Mouse (Mus musculus) E14TG2a.4 (cell line): ENCODE measurements around the gene Cdk5.

Experiments
- H3K27me3 ChIP-seq: 2 replicates; pipeline ENCODE4 v1.6.1; 2014; ENCODE audit warnings: low read length, control low read depth; ENCODE audit not compliant: insufficient read depth
- H3K36me3 ChIP-seq: 2 replicates; pipeline ENCODE4 v1.6.1; 2014; ENCODE audit warnings: low read length, control low read depth; ENCODE audit not compliant: insufficient read depth
- H3K4me1 ChIP-seq: replicated peaks from 2 replicates; pipeline ENCODE4 v1.6.1; 2014; ENCODE audit warnings: low read depth, low read length, control low read depth
- H3K4me3 ChIP-seq: replicated peaks from 2 replicates; pipeline ENCODE4 v1.5.1; 2014; ENCODE audit warnings: mild to moderate bottlenecking, low read length
- H3K9me3 ChIP-seq: 2 replicates; pipeline ENCODE4 v1.6.1; 2014; ENCODE audit warnings: low read length, control low read depth
- CTCF ChIP-seq: conservative IDR thresholded peaks from 2 replicates; pipeline ENCODE4 v1.5.1; 2014; ENCODE audit warnings: low read length
- NANOG ChIP-seq: IDR thresholded peaks from 2 replicates; pipeline ENCODE4 v1.6.1; 2014; ENCODE audit warnings: borderline replicate concordance, low read length, mixed read lengths
- POU5F1 ChIP-seq: IDR thresholded peaks from 2 replicates; pipeline ENCODE4 v1.6.1; 2014; ENCODE audit warnings: low read length, borderline replicate concordance

Gene Cdk5

GRCm38 (mm10) chr5:24443204-24443603 lies 19.9 kb upstream of the Cdk5 start:
- Histone ChIP-seq H3K4me1 (peaks cover 76% of the 10 kb centered on the region), H3K36me3 (peaks cover 56% of the 10 kb centered on the region), H3K9me3 (no peaks in the 10 kb centered on the region), H3K4me3 (0 out of 2 replicates have a peak overlapping the region, but pooled peaks have one; percentile 98), H3K27me3 (no peaks in the 10 kb centered on the region)
- TF ChIP-seq NANOG (no peak), POU5F1 (no peak), CTCF (no peak)

- Histone ChIP-seq H3K27me3 (no peaks in the 10 kb centered on the region), H3K4me1 (peaks cover 66% of the 10 kb centered on the region), H3K9me3 (no peaks in the 10 kb centered on the region), H3K36me3 (peaks cover 56% of the 10 kb centered on the region), H3K4me3 (no peak overlapping the region)
- no peak for TF ChIP-seq CTCF
- TF ChIP-seq NANOG: no peak
- no peak for TF ChIP-seq POU5F1
These were observed 18.7 kb upstream of the Cdk5 start for GRCm38 (mm10) chr5:24442029-24442428.

DNA sequence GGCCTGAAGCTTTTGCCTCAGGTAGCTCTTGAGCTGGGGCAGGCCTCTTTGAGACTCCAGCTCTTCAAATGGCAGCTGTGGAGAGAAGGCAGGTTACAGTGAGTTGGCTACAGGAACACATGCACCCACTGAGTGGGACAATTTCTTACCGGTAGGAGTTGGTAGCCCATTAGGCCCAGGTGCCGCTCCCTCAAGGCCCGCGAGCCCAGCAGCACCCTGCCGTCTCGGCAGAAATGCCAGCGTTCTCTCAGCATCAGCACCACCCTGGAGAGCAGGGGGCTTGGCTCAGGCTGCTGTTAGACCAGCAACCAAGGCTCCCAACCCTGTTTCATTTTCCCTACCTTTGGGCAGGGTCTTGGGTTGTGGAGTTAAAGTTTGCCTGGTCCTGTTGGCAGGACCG lies 17.9 kb upstream of the Cdk5 start:
- H3K4me3 ChIP-seq: no peak overlapping the region
- H3K27me3 ChIP-seq: no peaks in the 10 kb centered on the region
- TF ChIP-seq NANOG: no peak
- TF ChIP-seq POU5F1: no peak
- no peak for TF ChIP-seq CTCF
- H3K36me3 ChIP-seq: peaks cover 56% of the 10 kb centered on the region
- H3K4me1 ChIP-seq: peaks cover 60% of the 10 kb centered on the region
- H3K9me3 ChIP-seq: no peaks in the 10 kb centered on the region

DNA sequence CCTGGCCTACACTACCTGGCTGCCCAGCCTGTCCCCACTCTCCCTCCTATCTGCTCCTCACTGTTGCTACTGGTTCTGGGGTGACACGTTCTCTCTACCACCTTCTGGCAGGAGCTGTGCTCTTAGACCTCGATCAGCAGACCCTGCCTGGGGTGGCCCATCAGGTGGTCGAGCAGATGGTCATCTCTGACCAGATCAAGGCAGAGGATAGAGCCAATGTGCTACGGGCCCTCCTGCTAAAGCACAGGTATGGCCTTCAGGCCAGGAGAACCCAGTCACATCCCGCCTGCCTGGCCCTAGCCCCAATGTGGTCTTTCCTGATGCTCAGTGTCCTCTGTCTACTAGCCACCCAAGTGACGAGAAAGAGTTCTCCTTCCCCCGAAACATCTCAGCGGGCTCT lies 10.7 kb upstream of the Cdk5 start:
- peaks cover 43% of the 10 kb centered on the region for H3K4me1 ChIP-seq
- peak overlapping the region; percentile 70 for H3K4me3 ChIP-seq
- no peak for TF ChIP-seq CTCF
- no peak for TF ChIP-seq POU5F1
- TF ChIP-seq NANOG: no peak

GRCm38 (mm10) chr5:24428596-24428995 lies 5.3 kb upstream of the Cdk5 start:
- H3K4me3 ChIP-seq: peak overlapping the region; percentile 66
- TF ChIP-seq POU5F1 (no peak), NANOG (no peak), CTCF (no peak)
- H3K4me1 ChIP-seq: peaks cover 65% of the 10 kb centered on the region
- peaks cover 7% of the 10 kb centered on the region for H3K9me3 ChIP-seq
- peaks cover 38% of the 10 kb centered on the region for H3K36me3 ChIP-seq
- H3K27me3 ChIP-seq: peaks cover 38% of the 10 kb centered on the region

More for the DNA sequence above, 10.7 kb upstream of the Cdk5 start:
- Histone ChIP-seq H3K27me3 (peaks cover 3% of the 10 kb centered on the region; the same call in 1 of the 2 replicates), H3K36me3 (peaks cover 43% of the 10 kb centered on the region), H3K9me3 (no peaks in the 10 kb centered on the region)

- H3K36me3 ChIP-seq: peaks cover 35% of the 10 kb centered on the region
- H3K9me3 ChIP-seq: peaks cover 7% of the 10 kb centered on the region
- peaks cover 38% of the 10 kb centered on the region for H3K27me3 ChIP-seq
- peaks cover 64% of the 10 kb centered on the region for H3K4me1 ChIP-seq
- TF ChIP-seq POU5F1 (no peak), NANOG (no peak), CTCF (no peak)
- H3K4me3 ChIP-seq: peak overlapping the region; percentile 66
These were observed 4.7 kb upstream of the Cdk5 start for GRCm38 (mm10) chr5:24427981-24428402.

DNA sequence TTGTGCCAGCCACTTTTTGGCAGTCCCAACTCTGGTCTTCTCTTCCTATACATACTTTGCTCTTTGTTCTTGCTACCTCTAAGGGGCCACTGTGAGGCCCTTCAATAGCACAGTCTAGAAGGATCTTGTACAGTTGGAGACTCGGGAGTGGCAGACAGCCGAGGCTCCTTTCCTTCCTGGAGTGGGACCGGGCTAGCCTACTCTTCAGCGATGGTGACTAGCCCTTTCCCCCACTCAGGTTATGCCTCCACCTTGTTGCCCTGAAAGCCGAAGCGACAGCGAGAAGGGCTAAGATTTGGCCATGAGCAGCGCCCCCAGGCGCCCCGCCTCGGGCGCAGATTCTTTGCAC lies 3.9 kb upstream of the Cdk5 start:
- TF ChIP-seq CTCF (no peak), POU5F1 (no peak), NANOG (no peak)
- H3K9me3 ChIP-seq: peaks cover 7% of the 10 kb centered on the region
- peaks cover 63% of the 10 kb centered on the region for H3K4me1 ChIP-seq
- H3K27me3 ChIP-seq: peaks cover 38% of the 10 kb centered on the region
- H3K4me3 ChIP-seq: peak overlapping the region; percentile 81
- H3K36me3 ChIP-seq: peaks cover 28% of the 10 kb centered on the region

GRCm38 (mm10) chr5:24426556-24427284 lies 3.4 kb upstream of the Cdk5 start:
- Histone ChIP-seq H3K36me3 (peaks cover 26% of the 10 kb centered on the region), H3K4me3 (peak overlapping the region; percentile 81), H3K9me3 (peaks cover 7% of the 10 kb centered on the region), H3K4me1 (peaks cover 63% of the 10 kb centered on the region), H3K27me3 (peaks cover 38% of the 10 kb centered on the region)
- TF ChIP-seq POU5F1: no peak

GRCm38 (mm10) chr5:24426037-24426432 lies 2.7 kb upstream of the Cdk5 start:
- H3K4me1 ChIP-seq: peaks cover 63% of the 10 kb centered on the region
- H3K27me3 ChIP-seq: peaks cover 38% of the 10 kb centered on the region
- peak overlapping the region; percentile 81 for H3K4me3 ChIP-seq
- peaks cover 26% of the 10 kb centered on the region for H3K36me3 ChIP-seq
- no peak for TF ChIP-seq CTCF
- no peak for TF ChIP-seq POU5F1
- no peak for TF ChIP-seq NANOG
- H3K9me3 ChIP-seq: peaks cover 7% of the 10 kb centered on the region
